8 mouse cellular contexts compared by ENCODE assay signal in the genomic region with DNA sequence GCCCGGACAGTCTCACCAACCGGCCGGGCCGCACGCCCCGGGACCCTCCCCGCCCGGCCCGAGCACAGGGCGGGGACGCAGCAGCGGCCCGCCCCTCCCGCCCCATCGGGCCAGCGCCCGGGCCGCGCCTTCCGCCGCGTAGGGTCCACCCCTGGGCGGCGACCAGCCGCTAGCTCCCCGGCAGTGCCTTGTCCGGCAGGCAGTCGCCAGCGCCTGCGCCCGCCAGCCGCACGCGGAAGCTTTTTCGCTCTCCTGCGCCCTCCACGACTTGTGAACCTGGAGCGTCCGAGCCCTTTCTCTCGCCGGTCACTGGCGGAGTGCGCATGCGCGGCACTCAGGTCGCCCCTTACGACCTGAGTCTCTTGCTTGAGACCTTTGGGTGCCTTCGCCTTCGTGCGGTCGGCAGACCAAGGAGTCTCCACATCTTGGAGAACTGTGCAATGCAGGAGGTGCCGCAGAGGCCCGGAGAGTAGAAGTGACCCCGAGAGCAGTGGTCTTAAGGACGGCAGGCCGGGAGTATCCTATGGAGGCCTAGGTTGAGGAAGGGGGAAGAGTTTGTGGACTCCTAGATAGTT. TPM values are rescaled to one million over a fixed set of nuclear protein-coding genes. Genes with fewer than 3 reads are reported as not detected.
DNase-seq lines count a peak whose midpoint lies in the region; ATAC-seq lines count a peak whose summit lies in the region.

TSS of gene Abcb10 (minus strand) at position 297 of the 575 bp plus-strand sequence.

- WGBS in embryonic facial prominence, embryonic 13.5 days, result under 1% methylated on average over 47 of the region's 56 CpGs
- WGBS in limb, embryonic 10.5 days, result under 1% methylated on average over 48 of the region's 56 CpGs
- WGBS in midbrain, embryonic 12.5 days, result 1% methylated on average over 55 of the region's 56 CpGs

- peak; percentile 93 for ATAC-seq in embryonic facial prominence, embryonic 13.5 days (ENCODE audit: insufficient number of reproducible peaks, insufficient read depth, low FRiP score, low TSS enrichment, low read depth)
- peak; percentile 93 for ATAC-seq in midbrain, embryonic 12.5 days (ENCODE audit: low FRiP score, low read depth)

- no peaks in the 10 kb centered on the region for H3K27me3 ChIP-seq in embryonic facial prominence, embryonic 13.5 days
- no peaks in the 10 kb centered on the region for H3K27me3 ChIP-seq in limb, embryonic 10.5 days (ENCODE audit: low read depth, poor library complexity, severe bottlenecking)
- H3K27me3 ChIP-seq in midbrain, embryonic 12.5 days, result peaks cover 3% of the 10 kb centered on the region

- DNase-seq in 3T3-L1 (ENCODE audit: low read depth, low spot score), result peak; percentile 86
- DNase-seq in adrenal gland, postnatal 36 days, result peak; percentile 96
- peak; percentile 92 to 96 for DNase-seq in heart, adult 18-20 months
- peak; percentile 92 for DNase-seq in kidney, adult 18-20 months
- peak; percentile 91 for DNase-seq in limb, embryonic 10.5 days (ENCODE audit: low spot score)
- DNase-seq in skeletal muscle tissue, adult 2 months (ENCODE audit: low read depth, low spot score), result peak; percentile 97

- H3K9ac ChIP-seq in embryonic facial prominence, embryonic 13.5 days, result peak within 1 kb of the TSS; percentile 84
- peak within 1 kb of the TSS; percentile 75 for H3K9ac ChIP-seq in midbrain, embryonic 12.5 days (replicated peaks)

- peaks cover 27% of the 10 kb centered on the region for H3K4me1 ChIP-seq in embryonic facial prominence, embryonic 13.5 days
- peaks cover 26% of the 10 kb centered on the region for H3K4me1 ChIP-seq in limb, embryonic 10.5 days
- peaks cover 12% of the 10 kb centered on the region for H3K4me1 ChIP-seq in midbrain, embryonic 12.5 days

- H3K4me3 ChIP-seq in embryonic facial prominence, embryonic 13.5 days, result peak within 1 kb of the TSS; percentile 77
- peak within 1 kb of the TSS; percentile 77 for H3K4me3 ChIP-seq in limb, embryonic 10.5 days
- peak within 1 kb of the TSS; percentile 75 for H3K4me3 ChIP-seq in midbrain, embryonic 12.5 days

- no peaks in the 10 kb centered on the region for H3K9me3 ChIP-seq in embryonic facial prominence, embryonic 13.5 days
- no peaks in the 10 kb centered on the region for H3K9me3 ChIP-seq in limb, embryonic 10.5 days (replicated peaks)
- no peaks in the 10 kb centered on the region for H3K9me3 ChIP-seq in midbrain, embryonic 12.5 days

- H3K36me3 ChIP-seq in embryonic facial prominence, embryonic 13.5 days, result no peaks in the 10 kb centered on the region
- no peaks in the 10 kb centered on the region for H3K36me3 ChIP-seq in limb, embryonic 10.5 days
- H3K36me3 ChIP-seq in midbrain, embryonic 12.5 days, result no peaks in the 10 kb centered on the region

- peak within 1 kb of the TSS; percentile 93 for H3K4me2 ChIP-seq in embryonic facial prominence, embryonic 13.5 days
- H3K4me2 ChIP-seq in midbrain, embryonic 12.5 days (replicated peaks), result peak within 1 kb of the TSS; percentile 95

- peak within 1 kb of the TSS; percentile 83 for H3K27ac ChIP-seq in embryonic facial prominence, embryonic 13.5 days
- H3K27ac ChIP-seq in limb, embryonic 10.5 days, result peak within 1 kb of the TSS; percentile 93
- peak within 1 kb of the TSS; percentile 85 for H3K27ac ChIP-seq in midbrain, embryonic 12.5 days (replicated peaks)

RNA-seq across cellular contexts. Expression of gene Abcb10, which starts in this region (rescaled TPM):
- 10 to 100 TPM; 12.8 to 13.5 TPM for total RNA-seq in adrenal gland, postnatal 36 days (2021)
- polyA plus RNA-seq in embryonic facial prominence, embryonic 13.5 days (2015; fragmentation: Nextera tagmentation; extraction: Ambion mirVana), result 18.2 and 19.1 TPM in 2 replicates
- total RNA-seq in heart, adult 18-20 months (2021), result 10 to 100 TPM; 43.3 to 52.1 TPM
- polyA plus RNA-seq in limb, embryonic 10.5 days (2016; fragmentation: Nextera tagmentation; extraction: Ambion mirVana), result 19.3 and 20.3 TPM in 2 replicates
- 18.1 and 21.5 TPM in 2 replicates for polyA plus RNA-seq in midbrain, embryonic 12.5 days (2016; fragmentation: Nextera tagmentation; extraction: Ambion mirVana)

Comparison
In these comparisons a context has a peak if more than half of its experiments do, and no peak if none do; other contexts are left out.
1. Peak in every context shown above with its lines: DNase-seq, ATAC-seq, H3K4me3 ChIP-seq and H3K27ac ChIP-seq.